Mouse (Mus musculus): ENCODE measurements at regions not wholly inside any gene's neighbourhood (a gene's known extent, or its start where the extent isn't known, plus 50 kb on each side); places are given as distances from the start of the nearest gene placed in this dataset.

- no peak for DNase-seq
Measured at GRCm38 (mm10) chr9:59232682-59233081, 58.7 kb upstream of the Adpgk start.

GRCm38 (mm10) chr9:59231947-59232346 is 59.4 kb upstream of the Adpgk start:
- DNase-seq: no peak

- DNase-seq: no peak
Measured at GRCm38 (mm10) chr9:59231186-59231585, 60.2 kb upstream of the Adpgk start.

GRCm38 (mm10) chr9:59230161-59230560 is 61.2 kb upstream of the Adpgk start:
- no peak for DNase-seq

GRCm38 (mm10) chr9:59227948-59228347 is 63.4 kb upstream of the Adpgk start:
- DNase-seq: no peak

GRCm38 (mm10) chr9:59226361-59226760 is 65.0 kb upstream of the Adpgk start:
- DNase-seq: no peak

GRCm38 (mm10) chr9:59219277-59219676 is 72.1 kb upstream of the Adpgk start:
- peak; percentile 62 for DNase-seq

- no peak for DNase-seq
Measured at GRCm38 (mm10) chr9:59202654-59203514, 88.5 kb upstream of the Adpgk start.

GRCm38 (mm10) chr9:59199495-59200196 is 91.7 kb upstream of the Adpgk start:
- no peak for DNase-seq

GRCm38 (mm10) chr9:59198221-59198875 is 93.0 kb upstream of the Adpgk start:
- peak; percentile 22 for DNase-seq

GRCm38 (mm10) chr9:59197506-59197905 is 93.9 kb upstream of the Adpgk start:
- DNase-seq: no peak

GRCm38 (mm10) chr9:59193971-59194370 is 97.4 kb upstream of the Adpgk start:
- DNase-seq: no peak

- DNase-seq: peak; percentile 90
Measured at GRCm38 (mm10) chr9:59189141-59189540, 102.2 kb upstream of the Adpgk start.

GRCm38 (mm10) chr9:59188411-59188810 is 102.9 kb upstream of the Adpgk start:
- peak; percentile 28 for DNase-seq

- DNase-seq: no peak
Measured at GRCm38 (mm10) chr9:59186326-59186725, 105.0 kb upstream of the Adpgk start.

- no peak for DNase-seq
Measured at GRCm38 (mm10) chr9:59184089-59184488, 107.3 kb upstream of the Adpgk start.

GRCm38 (mm10) chr9:59182906-59183305 is 108.5 kb upstream of the Adpgk start:
- DNase-seq: no peak

- peak; percentile 25 for DNase-seq
Measured at GRCm38 (mm10) chr9:59182490-59182889, 108.9 kb upstream of the Adpgk start.

GRCm38 (mm10) chr9:59171576-59171975 is 119.8 kb upstream of the Adpgk start:
- DNase-seq: no peak

- DNase-seq: no peak
Measured at GRCm38 (mm10) chr9:59163390-59163976, 127.2 kb upstream of the Neo1 start.

GRCm38 (mm10) chr9:59162954-59163353 is 126.7 kb upstream of the Neo1 start:
- no peak for DNase-seq

- DNase-seq: no peak
Measured at GRCm38 (mm10) chr9:59157663-59158062, 121.4 kb upstream of the Neo1 start.

- no peak for DNase-seq
Measured at GRCm38 (mm10) chr9:59153945-59154344, 117.7 kb upstream of the Neo1 start.
